Mouse (Mus musculus) hindbrain, embryonic 15.5 days (tissue): ENCODE data around the gene Kidins220. TPM values are rescaled to one million over a fixed set of nuclear protein-coding genes. Genes with fewer than 3 reads are reported as not detected.

ENCODE experiments used
- ATAC-seq: fragments of 200-750 bp; cut with Nextera tagmentation; 2 replicates; pipeline ENCODE4 v1.8.0; 2017; ENCODE audit warnings: low read depth, moderate number of reproducible peaks, moderate TSS enrichment; ENCODE audit not compliant: low FRiP score
- H3K27ac ChIP-seq: fragments of 300-500 bp; sonication (generic); replicated peaks from 2 replicates; pipeline ENCODE4 v1.5.1; 2015; ENCODE audit warnings: mild to moderate bottlenecking, inconsistent platforms
- H3K27me3 ChIP-seq: fragments of 300-500 bp; sonication (generic); 2 replicates; pipeline ENCODE4 v1.6.1; 2015; ENCODE audit warnings: control low read depth, inconsistent platforms
- H3K36me3 ChIP-seq: fragments of 300-500 bp; sonication (generic); 2 replicates; pipeline ENCODE4 v1.6.1; 2015; ENCODE audit warnings: control low read depth, inconsistent platforms
- H3K4me1 ChIP-seq: fragments of 300-500 bp; sonication (generic); replicated peaks from 2 replicates; pipeline ENCODE4 v1.6.1; 2015; ENCODE audit warnings: control low read depth, inconsistent platforms
- H3K4me2 ChIP-seq: fragments of 300-500 bp; sonication (generic); 2 replicates; pipeline ENCODE4 v1.6.1; 2015; ENCODE audit warnings: moderate library complexity, mild to moderate bottlenecking, inconsistent platforms
- H3K4me3 ChIP-seq: fragments of 300-500 bp; sonication (generic); 2 replicates; pipeline ENCODE4 v1.5.1; 2015; ENCODE audit warnings: mild to moderate bottlenecking, inconsistent platforms
- H3K9ac ChIP-seq: fragments of 300-500 bp; sonication (generic); 2 replicates; pipeline ENCODE4 v1.6.1; 2015; ENCODE audit warnings: inconsistent platforms
- H3K9me3 ChIP-seq: fragments of 300-500 bp; sonication (generic); 2 replicates; pipeline ENCODE4 v1.6.1; 2016; ENCODE audit warnings: control low read depth, inconsistent platforms
- WGBS: fragments of 180-500 bp; shearing (Covaris S2); methylation state at CpG from one replicate; pipeline ENCODE4 v1.1.7; 2015; 5-methylcytosine and 5-hydroxymethylcytosine counted together
- polyA plus RNA-seq: library from polyadenylated mRNA; unstranded; fragments of >200 nt; fragmentation: Nextera tagmentation; extraction: Ambion mirVana; gene quantifications from 2 replicates; pipeline ENCODE4 v1.2.1, GENCODE M21; 2015

The Kidins220 gene
- polyA plus RNA-seq, 1 experiment from 2014 or later, result 140 TPM

GRCm38 (mm10) chr12:24943427-24943826, 31.3 kb upstream of the Kidins220 start:
- WGBS, result 91% methylated on average over 4 of the region's 4 CpGs

GRCm38 (mm10) chr12:24944597-24944996, 30.1 kb upstream of the Kidins220 start:
- Histone ChIP-seq H3K27me3 (no peaks in the 10 kb centered on the region), H3K36me3 (peaks cover 14% of the 10 kb centered on the region; the same call in 1 of the 2 replicates), H3K9me3 (no peaks in the 10 kb centered on the region), H3K27ac (no peak overlapping the region), H3K4me1 (no peaks in the 10 kb centered on the region), H3K4me3 (no peak overlapping the region), H3K9ac (no peak overlapping the region), H3K4me2 (no peak overlapping the region)
- WGBS, result 94% methylated on average over 7 of the region's 7 CpGs
- no peak for ATAC-seq

More at GRCm38 (mm10) chr12:24943427-24943826, 31.3 kb upstream of the Kidins220 start:
- H3K27ac ChIP-seq, result no peak overlapping the region
- peaks cover 19% of the 10 kb centered on the region for H3K36me3 ChIP-seq
- no peaks in the 10 kb centered on the region for H3K4me1 ChIP-seq
- no peak overlapping the region for H3K9ac ChIP-seq
- H3K27me3 ChIP-seq, result no peaks in the 10 kb centered on the region
- no peak overlapping the region for H3K4me3 ChIP-seq
- H3K9me3 ChIP-seq, result no peaks in the 10 kb centered on the region
- H3K4me2 ChIP-seq, result no peak overlapping the region
- ATAC-seq, result no peak

- peaks cover 10% of the 10 kb centered on the region; the same call in 1 of the 2 replicates for H3K36me3 ChIP-seq
- H3K9ac ChIP-seq, result no peak overlapping the region
- ATAC-seq, result no peak
- no peaks in the 10 kb centered on the region for H3K9me3 ChIP-seq
- H3K4me3 ChIP-seq, result no peak overlapping the region
- no peak overlapping the region for H3K27ac ChIP-seq
- H3K27me3 ChIP-seq, result no peaks in the 10 kb centered on the region
- no peaks in the 10 kb centered on the region for H3K4me1 ChIP-seq
- WGBS, result 92% methylated on average over 14 of the region's 14 CpGs
- H3K4me2 ChIP-seq, result no peak overlapping the region
These were observed 27.7 kb upstream of the Kidins220 start for GRCm38 (mm10) chr12:24947065-24947464.

GRCm38 (mm10) chr12:24948344-24948743, 26.4 kb upstream of the Kidins220 start:
- Histone ChIP-seq H3K36me3 (peaks cover 10% of the 10 kb centered on the region; the same call in 1 of the 2 replicates), H3K4me3 (no peak overlapping the region), H3K4me2 (no peak overlapping the region), H3K9me3 (no peaks in the 10 kb centered on the region), H3K27ac (no peak overlapping the region), H3K27me3 (no peaks in the 10 kb centered on the region), H3K4me1 (no peaks in the 10 kb centered on the region), H3K9ac (no peak overlapping the region)
- 64% methylated on average over 3 of the region's 3 CpGs for WGBS
- no peak for ATAC-seq

GRCm38 (mm10) chr12:24950376-24951046, 24.2 kb upstream of the Kidins220 start:
- no peak overlapping the region for H3K4me3 ChIP-seq
- no peaks in the 10 kb centered on the region for H3K9me3 ChIP-seq
- H3K27me3 ChIP-seq, result no peaks in the 10 kb centered on the region
- no peak overlapping the region for H3K4me2 ChIP-seq
- peaks cover 17% of the 10 kb centered on the region for H3K36me3 ChIP-seq
- H3K4me1 ChIP-seq, result no peaks in the 10 kb centered on the region
- H3K9ac ChIP-seq, result no peak overlapping the region
- ATAC-seq, result no peak
- H3K27ac ChIP-seq, result no peak overlapping the region
- WGBS, result 95% methylated on average over 7 of the region's 7 CpGs

GRCm38 (mm10) chr12:24952147-24952546, 22.6 kb upstream of the Kidins220 start:
- Histone ChIP-seq H3K36me3 (peaks cover 17% of the 10 kb centered on the region), H3K9me3 (no peaks in the 10 kb centered on the region), H3K4me2 (no peak overlapping the region), H3K4me3 (no peak overlapping the region), H3K27me3 (no peaks in the 10 kb centered on the region), H3K9ac (no peak overlapping the region), H3K4me1 (no peaks in the 10 kb centered on the region), H3K27ac (no peak overlapping the region)
- peak; percentile 48; the same call in 1 of the 2 replicates for ATAC-seq
- WGBS, result 64% methylated on average over 6 of the region's 6 CpGs

- Histone ChIP-seq H3K27me3 (no peaks in the 10 kb centered on the region), H3K27ac (no peak overlapping the region), H3K9ac (no peak overlapping the region), H3K4me3 (no peak overlapping the region), H3K4me2 (no peak overlapping the region), H3K9me3 (no peaks in the 10 kb centered on the region), H3K36me3 (peaks cover 24% of the 10 kb centered on the region), H3K4me1 (no peaks in the 10 kb centered on the region)
- 90% methylated on average over 9 of the region's 9 CpGs for WGBS
- ATAC-seq, result no peak
These were observed 19.6 kb upstream of the Kidins220 start for GRCm38 (mm10) chr12:24955137-24955536.

GRCm38 (mm10) chr12:24958526-24958925, 16.2 kb upstream of the Kidins220 start:
- Histone ChIP-seq H3K4me2 (no peak overlapping the region), H3K9ac (no peak overlapping the region), H3K4me3 (no peak overlapping the region), H3K27me3 (no peaks in the 10 kb centered on the region), H3K4me1 (no peaks in the 10 kb centered on the region), H3K9me3 (no peaks in the 10 kb centered on the region), H3K36me3 (peaks cover 19% of the 10 kb centered on the region), H3K27ac (no peak overlapping the region)
- no peak for ATAC-seq
- WGBS, result 93% methylated on average over 3 of the region's 3 CpGs

- Histone ChIP-seq H3K9ac (no peak overlapping the region), H3K4me2 (no peak overlapping the region), H3K36me3 (peaks cover 9% of the 10 kb centered on the region; the same call in 1 of the 2 replicates), H3K9me3 (no peaks in the 10 kb centered on the region), H3K4me1 (no peaks in the 10 kb centered on the region), H3K27ac (no peak overlapping the region), H3K27me3 (no peaks in the 10 kb centered on the region), H3K4me3 (no peak overlapping the region)
- WGBS, result 90% methylated on average over 7 of the region's 7 CpGs
- no peak for ATAC-seq
These were observed 12.9 kb upstream of the Kidins220 start for GRCm38 (mm10) chr12:24961821-24962220.

GRCm38 (mm10) chr12:24962362-24962967, 12.3 kb upstream of the Kidins220 start:
- Histone ChIP-seq H3K4me1 (no peaks in the 10 kb centered on the region), H3K27me3 (no peaks in the 10 kb centered on the region), H3K27ac (no peak overlapping the region), H3K9ac (no peak overlapping the region), H3K36me3 (peaks cover 5% of the 10 kb centered on the region; the same call in 1 of the 2 replicates), H3K9me3 (no peaks in the 10 kb centered on the region), H3K4me3 (no peak overlapping the region), H3K4me2 (no peak overlapping the region)
- ATAC-seq, result no peak
- 85% methylated on average over 11 of the region's 11 CpGs for WGBS

- H3K4me3 ChIP-seq, result no peak overlapping the region
- no peak overlapping the region for H3K27ac ChIP-seq
- no peak overlapping the region for H3K4me2 ChIP-seq
- no peak overlapping the region for H3K9ac ChIP-seq
- 78% methylated on average over 13 of the region's 13 CpGs for WGBS
- H3K9me3 ChIP-seq, result no peaks in the 10 kb centered on the region
- H3K4me1 ChIP-seq, result no peaks in the 10 kb centered on the region
- no peaks in the 10 kb centered on the region for H3K27me3 ChIP-seq
- H3K36me3 ChIP-seq, result 0 out of 2 replicates have a peak, but pooled peaks cover 4% of the 10 kb centered on the region
- no peak for ATAC-seq
These were observed 11.2 kb upstream of the Kidins220 start for GRCm38 (mm10) chr12:24963393-24964022.

- H3K4me1 ChIP-seq, result no peaks in the 10 kb centered on the region
- H3K4me2 ChIP-seq, result no peak overlapping the region
- no peaks in the 10 kb centered on the region for H3K27me3 ChIP-seq
- ATAC-seq, result no peak
- no peaks in the 10 kb centered on the region for H3K36me3 ChIP-seq
- no peak overlapping the region for H3K9ac ChIP-seq
- no peak overlapping the region for H3K4me3 ChIP-seq
- H3K9me3 ChIP-seq, result no peaks in the 10 kb centered on the region
- H3K27ac ChIP-seq, result no peak overlapping the region
- 82% methylated on average over 6 of the region's 6 CpGs for WGBS
These were observed 9.3 kb upstream of the Kidins220 start for GRCm38 (mm10) chr12:24965406-24965805.
